Mouse (Mus musculus): ENCODE data around the gene Krtap1-3. TPM values are rescaled to one million over a fixed set of nuclear protein-coding genes. Genes with fewer than 3 reads are reported as not detected.

The Krtap1-3 gene
- total and polyA plus RNA-seq, 3 experiments: not detected

GRCm38 (mm10) chr11:99574106-99574505 is 17.0 kb downstream of the Krtap1-3 start:
- no peaks in the 10 kb centered on the region for H3K27me3 ChIP-seq (ENCODE audit: control insufficient read depth in 1 of 2, insufficient read depth in 2 of 2, low read length in 2 of 2)

GRCm38 (mm10) chr11:99573164-99573563 is 18.0 kb downstream of the Krtap1-3 start:
- Histone ChIP-seq H3K4me1 (ENCODE audit: control insufficient read depth in 1 of 2, insufficient read depth in 2 of 2, low read length in 2 of 2) (no peaks in the 10 kb centered on the region), H3K27me3 (ENCODE audit: control insufficient read depth in 1 of 2, insufficient read depth in 2 of 2, low read length in 2 of 2) (no peaks in the 10 kb centered on the region), H3K4me3 (ENCODE audit: control insufficient read depth in 1 of 2, insufficient read depth in 1 of 2, low read depth in 2 of 2, low read length in 2 of 2) (no peak overlapping the region), H3K27ac (ENCODE audit: control insufficient read depth, low read depth, low read length) (no peak overlapping the region), H3K36me3 (ENCODE audit: control insufficient read depth in 1 of 2, insufficient read depth in 2 of 2, low read length in 2 of 2) (no peaks in the 10 kb centered on the region), H3K9me3 (replicated peaks; ENCODE audit: insufficient read depth, low read length) (no peaks in the 10 kb centered on the region), H3K9ac (ENCODE audit: control insufficient read depth, low read depth, low read length, poor library complexity, severe bottlenecking) (no peak overlapping the region), H3K79me2 (ENCODE audit: control insufficient read depth, insufficient read depth, low read length, poor library complexity) (no peaks in the 10 kb centered on the region)
- TF ChIP-seq NRF1 (IDR thresholded peaks at IDR 0.05; ENCODE audit: insufficient read depth, low read depth, low read length, poor library complexity, severe bottlenecking) (no peak), E2F4 (IDR thresholded peaks at IDR 0.05; ENCODE audit: borderline replicate concordance, low read depth, low read length) (no peak), NELFE (IDR thresholded peaks at IDR 0.05; ENCODE audit: low read depth, low read length) (no peak)
- DNase-seq (ENCODE audit: low read depth, low spot score): no peak

More at GRCm38 (mm10) chr11:99574106-99574505, 17.0 kb downstream of the Krtap1-3 start:
- no peaks in the 10 kb centered on the region for H3K36me3 ChIP-seq (ENCODE audit: control insufficient read depth in 1 of 2, insufficient read depth in 2 of 2, low read length in 2 of 2)
- no peaks in the 10 kb centered on the region for H3K79me2 ChIP-seq (ENCODE audit: control insufficient read depth, insufficient read depth, low read length, poor library complexity)
- H3K9me3 ChIP-seq (replicated peaks; ENCODE audit: insufficient read depth, low read length): no peaks in the 10 kb centered on the region
- no peak overlapping the region for H3K4me3 ChIP-seq (ENCODE audit: control insufficient read depth in 1 of 2, insufficient read depth in 1 of 2, low read depth in 2 of 2, low read length in 2 of 2)
- DNase-seq (ENCODE audit: low read depth, low spot score): peak; percentile 53
- TF ChIP-seq ZNF384 (IDR thresholded peaks at IDR 0.05; ENCODE audit: low read depth, low read length): no peak
- TF ChIP-seq MEF2A (IDR thresholded peaks at IDR 0.05; ENCODE audit: extremely low read depth, insufficient replicate concordance, low read depth, low read length, poor library complexity, severe bottlenecking): no peak
- peak; percentile 58 to 74 (median 66) for TF ChIP-seq CTCF (IDR thresholded peaks at IDR 0.05 in 2 of 3, conservative IDR thresholded peaks at IDR 0.05 in 1 of 3; ENCODE audit: control insufficient read depth in 1 of 3, insufficient read depth in 1 of 3, low read depth in 2 of 3, low read length in 3 of 3, poor library complexity in 1 of 3, severe bottlenecking in 1 of 3)
- no peak for TF ChIP-seq USF1 (IDR thresholded peaks at IDR 0.05; ENCODE audit: low read depth, low read length)
- no peak for TF ChIP-seq ZMIZ1 (IDR thresholded peaks at IDR 0.05; ENCODE audit: low read depth, low read length)
- TF ChIP-seq RAD21 (IDR thresholded peaks at IDR 0.05; ENCODE audit: low read depth, low read length): peak; percentile 20
- TF ChIP-seq CHD2 (IDR thresholded peaks at IDR 0.05; ENCODE audit: low read length): no peak
- no peak for TF ChIP-seq EP300 (IDR thresholded peaks at IDR 0.05; ENCODE audit: low read depth in 1 of 2, low read length in 2 of 2)
- TF ChIP-seq POLR2A (IDR thresholded peaks at IDR 0.05; ENCODE audit: control insufficient read depth in 1 of 2, insufficient read depth in 1 of 2, low read depth in 1 of 2, low read length in 2 of 2, poor library complexity in 1 of 2): no peak
- no peak for TF ChIP-seq USF2 (IDR thresholded peaks at IDR 0.05; ENCODE audit: borderline replicate concordance in 1 of 2, insufficient read depth in 1 of 2, low read depth in 1 of 2, low read length in 2 of 2)
- TF ChIP-seq MYC (IDR thresholded peaks at IDR 0.05; ENCODE audit: low read depth, low read length): no peak
- TF ChIP-seq UBTF (IDR thresholded peaks at IDR 0.05; ENCODE audit: borderline replicate concordance, insufficient read depth, low read depth, low read length): no peak
- no peak for TF ChIP-seq NELFE (IDR thresholded peaks at IDR 0.05; ENCODE audit: low read depth, low read length)
- TF ChIP-seq SIN3A (IDR thresholded peaks at IDR 0.05; ENCODE audit: low read length): no peak
- TF ChIP-seq SMC3 (IDR thresholded peaks at IDR 0.05; ENCODE audit: low read depth, low read length): peak; percentile 55
- TF ChIP-seq RCOR1 (IDR thresholded peaks at IDR 0.05; ENCODE audit: low read depth, low read length): no peak
- H3K27ac ChIP-seq (ENCODE audit: control insufficient read depth, low read depth, low read length): no peak overlapping the region
- H3K9ac ChIP-seq (ENCODE audit: control insufficient read depth, low read depth, low read length, poor library complexity, severe bottlenecking): no peak overlapping the region
- H3K4me1 ChIP-seq (ENCODE audit: control insufficient read depth in 1 of 2, insufficient read depth in 2 of 2, low read length in 2 of 2): no peaks in the 10 kb centered on the region
